Mouse (Mus musculus): ENCODE data around the gene Lrrc28.

The Lrrc28 gene

GRCm38 (mm10) chr7:67483698-67484097 is 161.4 kb downstream of the Lrrc28 start:
- no peak for DNase-seq

- DNase-seq, result no peak
Measured at GRCm38 (mm10) chr7:67479576-67480413, 165.3 kb downstream of the Lrrc28 start.

- no peak for DNase-seq
Measured at GRCm38 (mm10) chr7:67479168-67479567, 165.9 kb downstream of the Lrrc28 start.

GRCm38 (mm10) chr7:67477996-67478395 is 167.1 kb downstream of the Lrrc28 start:
- DNase-seq, result no peak

GRCm38 (mm10) chr7:67471295-67471694 is 173.8 kb downstream of the Lrrc28 start:
- DNase-seq, result no peak

GRCm38 (mm10) chr7:67468802-67469408 is 176.2 kb downstream of the Lrrc28 start:
- DNase-seq, result no peak

GRCm38 (mm10) chr7:67468180-67468579 is 176.9 kb downstream of the Lrrc28 start:
- DNase-seq, result no peak

GRCm38 (mm10) chr7:67466322-67466721 is 178.7 kb downstream of the Lrrc28 start:
- DNase-seq, result no peak

GRCm38 (mm10) chr7:67464633-67465032 is 180.4 kb downstream of the Lrrc28 start:
- DNase-seq, result no peak

- DNase-seq, result no peak
Measured at GRCm38 (mm10) chr7:67463565-67463964, 181.5 kb downstream of the Lrrc28 start.

Data from right cerebral cortex, postnatal 25 days (tissue).